Mouse (Mus musculus): ENCODE results near the gene Arhgap8.

Arhgap8 gene

DNA sequence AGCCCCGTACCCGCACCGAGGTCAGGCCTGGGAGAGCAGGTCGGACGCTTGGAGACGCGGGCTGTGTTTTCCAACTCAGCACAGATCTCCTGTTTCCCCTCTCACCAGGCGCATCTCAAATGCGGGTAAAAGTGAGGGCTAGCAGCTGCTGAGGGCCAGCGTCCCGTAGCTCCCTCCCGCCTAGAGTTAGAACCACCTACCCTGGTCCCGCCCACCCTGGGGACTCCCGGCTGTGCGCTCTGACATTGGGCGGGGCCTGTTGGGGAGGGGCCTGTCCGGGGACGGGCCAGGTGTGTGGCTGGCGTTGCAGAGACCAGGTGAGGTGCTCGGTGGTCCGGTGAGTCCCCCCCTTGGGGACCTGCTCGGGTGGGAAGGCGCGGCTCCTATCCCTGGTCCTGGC, at the start of gene Arhgap8:
Gene Arhgap8 (plus strand): TSS at position 262 of the 400 bp plus-strand sequence.
- in situ Hi-C loops (cut with MboI; ENCODE audit: low pct_unique_long_range_greater_than_20kb in 1 of 2, low sequenced_read_pairs in 2 of 2, unreplicated experiment in 1 of 2): no loop called here

DNA sequence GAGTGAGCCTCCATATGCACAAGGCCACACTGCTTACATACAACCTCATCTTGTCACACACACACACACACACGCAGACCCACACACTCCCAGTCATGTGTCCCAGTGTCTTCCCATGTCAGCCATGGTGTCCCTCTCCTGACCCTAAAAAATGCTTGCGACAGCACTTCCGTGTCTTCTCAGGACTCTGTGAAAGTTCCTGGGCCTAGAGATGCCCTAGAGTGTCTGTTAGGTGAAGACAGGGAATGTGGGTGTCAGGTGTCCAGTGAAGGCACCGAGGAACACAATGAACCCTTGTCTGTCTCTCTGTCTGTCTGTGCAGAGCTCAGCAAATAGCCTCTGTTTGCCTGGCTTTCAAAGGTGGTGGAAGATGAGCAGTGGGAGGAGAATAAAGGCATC, 49.2 kb upstream of the Arhgap8 start:
- in situ Hi-C loops (cut with MboI; ENCODE audit: low pct_unique_long_range_greater_than_20kb in 1 of 2, low sequenced_read_pairs in 2 of 2, unreplicated experiment in 1 of 2): no loop called here

DNA sequence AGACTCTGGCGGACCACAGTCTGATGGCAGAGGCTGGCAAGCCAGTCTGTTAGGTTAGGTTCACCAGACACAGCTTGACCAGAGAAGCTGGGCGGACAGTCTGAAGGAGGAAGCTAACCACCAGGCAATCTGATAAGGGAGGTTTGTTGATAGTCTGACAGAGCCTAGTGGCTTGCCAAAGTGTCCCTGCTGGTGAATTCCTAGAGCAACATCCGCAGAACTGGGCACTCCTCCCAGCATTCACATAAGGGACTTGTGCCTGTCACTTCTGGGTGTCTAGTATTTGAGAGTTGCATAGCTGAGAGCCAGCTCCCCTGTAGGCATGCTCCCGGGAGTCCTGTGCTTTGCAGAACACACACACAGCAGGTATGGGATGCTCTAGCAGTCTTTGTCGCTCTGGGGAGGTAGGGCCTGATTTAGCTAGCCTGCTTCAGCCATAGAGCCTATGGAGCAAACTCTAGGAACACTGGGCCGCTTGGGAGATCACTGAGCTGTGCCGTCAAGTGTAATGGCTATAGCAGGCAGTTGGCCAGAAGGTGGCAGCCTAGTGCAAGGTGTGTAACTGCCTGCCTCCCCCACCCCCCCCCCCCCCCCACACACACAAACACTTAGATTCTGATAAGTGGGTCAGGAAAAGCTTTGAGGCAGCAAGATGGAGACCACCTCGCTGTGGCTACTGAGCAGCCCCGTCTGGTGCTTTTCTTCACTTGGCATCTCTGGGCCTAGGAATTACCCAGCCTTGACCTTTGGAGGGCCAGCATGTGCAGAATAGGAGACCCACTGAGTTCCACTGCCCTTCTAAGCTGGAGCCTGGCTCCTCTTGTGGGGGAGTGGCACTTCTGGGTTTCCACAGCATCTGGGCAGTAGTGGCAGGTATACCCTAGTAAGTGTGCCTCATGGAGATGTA, 48.2 kb upstream of the Arhgap8 start:
- in situ Hi-C loops (cut with MboI; ENCODE audit: low pct_unique_long_range_greater_than_20kb in 1 of 2, low sequenced_read_pairs in 2 of 2, unreplicated experiment in 1 of 2): no loop called here

GRCm38 (mm10) chr15:84672308-84672615, 47.6 kb upstream of the Arhgap8 start:
- in situ Hi-C loops (cut with MboI; ENCODE audit: low pct_unique_long_range_greater_than_20kb in 1 of 2, low sequenced_read_pairs in 2 of 2, unreplicated experiment in 1 of 2): no loop called here

- in situ Hi-C loops (cut with MboI; ENCODE audit: low pct_unique_long_range_greater_than_20kb in 1 of 2, low sequenced_read_pairs in 2 of 2, unreplicated experiment in 1 of 2): no loop called here
These were observed 47.2 kb upstream of the Arhgap8 start for GRCm38 (mm10) chr15:84672616-84673015.

DNA sequence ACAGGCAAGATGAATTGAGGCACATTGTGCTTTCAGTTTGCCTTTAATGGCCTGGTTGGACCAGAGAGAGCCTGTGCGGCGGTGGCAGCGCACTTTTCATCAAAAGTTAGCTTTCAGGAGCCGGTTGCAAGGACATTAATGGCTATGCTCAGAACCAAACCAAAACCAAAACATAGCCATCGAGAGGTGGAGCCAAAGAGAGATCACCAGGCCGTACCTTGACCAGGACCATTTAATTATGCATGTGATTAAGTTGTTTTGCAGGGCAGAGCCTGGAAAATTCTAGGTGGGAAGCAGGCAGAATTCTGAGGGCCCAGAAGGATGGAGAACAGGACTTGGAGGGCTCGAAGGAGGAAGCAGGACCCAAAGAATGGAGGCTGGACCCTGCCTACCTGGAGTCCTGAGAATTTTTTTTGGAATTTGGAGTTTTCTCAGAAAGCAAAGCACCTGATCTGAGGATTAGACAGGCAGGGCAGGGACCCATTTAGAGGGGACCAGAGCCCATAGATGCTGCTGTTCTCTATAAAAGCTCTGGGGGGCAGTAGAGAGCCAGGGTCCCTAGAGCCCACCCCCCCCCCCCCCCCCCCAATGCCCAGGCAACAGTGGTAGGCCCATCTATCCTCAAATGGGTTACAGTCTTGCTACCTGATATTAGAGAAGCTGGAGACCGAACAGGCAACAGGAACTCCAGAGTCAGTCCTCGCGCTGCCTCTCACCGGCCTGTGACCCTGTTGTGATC, 45.4 kb upstream of the Arhgap8 start:
- in situ Hi-C loops (cut with MboI; ENCODE audit: low pct_unique_long_range_greater_than_20kb in 1 of 2, low sequenced_read_pairs in 2 of 2, unreplicated experiment in 1 of 2): no loop called here

GRCm38 (mm10) chr15:84675317-84675716, 44.5 kb upstream of the Arhgap8 start:
- in situ Hi-C loops (cut with MboI; ENCODE audit: low pct_unique_long_range_greater_than_20kb in 1 of 2, low sequenced_read_pairs in 2 of 2, unreplicated experiment in 1 of 2): no loop called here

GRCm38 (mm10) chr15:84677943-84678342, 41.9 kb upstream of the Arhgap8 start:
- in situ Hi-C loops (cut with MboI; ENCODE audit: low pct_unique_long_range_greater_than_20kb in 1 of 2, low sequenced_read_pairs in 2 of 2, unreplicated experiment in 1 of 2): no loop called here

GRCm38 (mm10) chr15:84679090-84679489, 40.8 kb upstream of the Arhgap8 start:
- in situ Hi-C loops (cut with MboI; ENCODE audit: low pct_unique_long_range_greater_than_20kb in 1 of 2, low sequenced_read_pairs in 2 of 2, unreplicated experiment in 1 of 2): no loop called here

DNA sequence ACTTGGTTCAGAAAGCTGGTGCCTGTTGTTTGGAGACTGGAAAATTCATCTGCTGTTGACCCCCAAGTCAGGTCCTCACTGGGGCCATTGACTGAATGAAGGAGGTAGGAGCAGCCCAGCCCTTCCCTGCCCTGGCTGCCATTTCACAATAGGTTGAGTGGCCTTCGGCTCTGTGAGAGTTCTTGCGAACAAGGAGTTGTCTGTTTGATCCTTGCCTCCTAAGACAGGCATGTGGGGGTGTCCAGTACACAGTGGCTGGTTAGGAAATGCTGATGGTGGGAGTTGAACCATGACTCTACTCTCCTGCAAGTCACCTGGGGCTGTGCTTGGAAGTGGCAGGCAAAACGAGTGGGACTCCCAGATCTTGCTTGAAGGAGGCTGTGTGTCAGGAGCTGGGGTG, 40.1 kb upstream of the Arhgap8 start:
- in situ Hi-C loops (cut with MboI; ENCODE audit: low pct_unique_long_range_greater_than_20kb in 1 of 2, low sequenced_read_pairs in 2 of 2, unreplicated experiment in 1 of 2): no loop called here

DNA sequence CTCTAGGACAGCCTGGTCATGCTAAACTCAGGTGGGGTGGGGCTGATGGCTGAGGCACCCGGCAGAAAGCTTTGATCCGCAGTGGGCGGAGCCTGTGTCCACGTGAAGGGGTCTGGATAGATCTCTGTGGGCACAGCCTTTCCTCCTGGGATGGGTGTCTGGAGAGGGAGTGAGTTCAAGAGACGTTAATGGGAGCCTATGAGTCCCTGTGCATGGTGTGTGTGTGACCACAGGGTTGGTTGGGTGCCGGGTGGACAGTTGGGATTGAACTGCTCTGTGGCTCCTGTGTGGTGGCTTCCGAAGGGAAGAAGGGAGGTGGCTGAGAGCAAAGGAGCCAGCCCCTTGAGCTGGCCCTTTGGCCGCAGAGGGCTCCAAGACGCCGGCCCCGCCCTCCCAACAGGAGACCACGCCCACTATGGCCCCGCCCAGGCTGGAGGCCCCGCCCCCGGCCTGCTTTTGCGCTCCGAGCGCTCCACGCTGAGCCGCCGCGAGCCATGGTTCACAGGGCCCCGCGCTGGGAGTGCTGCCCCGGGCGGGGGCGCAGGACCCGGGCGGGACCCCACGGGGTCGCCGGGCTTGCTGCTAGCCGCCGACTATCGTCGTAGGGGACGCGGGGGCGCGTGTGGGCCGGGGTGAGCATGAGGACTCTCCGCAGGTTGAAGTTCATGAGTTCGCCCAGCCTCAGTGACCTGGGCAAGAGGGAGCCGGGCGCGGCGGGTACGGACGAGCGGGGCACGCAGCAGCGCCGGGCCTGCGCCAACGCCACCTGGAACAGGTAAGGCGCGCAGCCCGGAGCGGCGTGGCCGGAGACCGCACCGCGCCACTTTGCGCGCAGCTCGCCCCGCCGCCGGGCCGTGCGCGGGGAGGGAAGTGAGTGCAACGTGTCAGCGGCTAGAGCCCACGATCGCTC, 39.1 kb upstream of the Arhgap8 start:
- in situ Hi-C loops (cut with MboI; ENCODE audit: low pct_unique_long_range_greater_than_20kb in 1 of 2, low sequenced_read_pairs in 2 of 2, unreplicated experiment in 1 of 2): no loop called here

DNA sequence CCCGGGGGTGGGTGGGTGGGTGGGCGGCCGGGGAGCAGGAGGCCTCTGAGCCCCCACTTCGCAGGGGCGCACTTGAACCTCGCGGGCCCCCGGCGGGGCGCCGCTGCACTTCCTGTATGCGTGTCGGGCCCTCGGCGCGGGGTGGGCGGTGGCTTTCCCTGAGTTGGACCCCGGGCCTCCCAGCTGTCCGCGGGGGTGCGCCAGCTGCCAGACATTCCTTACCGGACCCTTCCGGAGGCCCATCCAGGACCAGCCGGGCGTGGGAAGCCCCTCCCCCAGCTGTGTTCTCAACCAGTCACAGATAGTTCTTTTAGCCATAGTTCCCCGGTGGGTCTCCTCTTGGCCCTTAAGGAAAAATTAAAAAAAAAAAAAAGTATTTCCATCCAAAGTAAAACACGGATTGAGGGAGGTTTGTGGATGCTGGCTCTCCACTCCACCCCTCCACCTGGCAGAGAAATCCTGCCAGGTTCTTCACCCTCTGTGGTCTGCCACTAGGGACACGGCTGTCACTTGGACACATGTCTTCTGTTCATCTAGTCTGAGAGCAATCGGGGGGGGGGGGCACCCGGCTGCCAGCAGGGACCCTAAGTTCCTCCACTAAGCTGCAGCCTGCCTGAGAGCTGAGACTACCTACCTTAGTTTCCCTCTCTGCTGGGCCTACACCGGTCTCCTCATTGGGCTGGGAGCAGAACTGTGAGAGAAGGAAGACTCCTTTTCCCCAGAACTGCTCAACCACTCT, 38.2 kb upstream of the Arhgap8 start:
- in situ Hi-C loops (cut with MboI; ENCODE audit: low pct_unique_long_range_greater_than_20kb in 1 of 2, low sequenced_read_pairs in 2 of 2, unreplicated experiment in 1 of 2): no loop called here

DNA sequence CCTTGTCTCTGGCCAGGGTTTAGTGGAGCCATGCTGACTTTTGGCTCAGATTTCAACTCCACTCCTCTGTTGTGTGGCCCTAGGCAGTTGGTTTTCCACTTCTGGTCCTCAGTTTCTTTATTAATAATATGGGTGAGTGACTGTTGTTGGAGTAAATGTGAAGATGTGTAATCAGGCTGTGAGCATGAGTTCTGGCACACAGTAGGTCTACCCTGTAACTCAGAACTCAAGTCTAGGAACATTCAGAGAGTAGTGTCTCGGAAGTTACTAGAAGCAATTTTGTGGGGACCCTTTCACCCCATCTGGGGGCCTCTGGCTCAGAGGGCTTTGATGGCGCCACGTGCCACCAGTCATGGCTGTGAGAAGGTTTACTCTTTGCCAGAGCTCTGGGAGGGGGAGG, 37.6 kb upstream of the Arhgap8 start:
- in situ Hi-C loops (cut with MboI; ENCODE audit: low pct_unique_long_range_greater_than_20kb in 1 of 2, low sequenced_read_pairs in 2 of 2, unreplicated experiment in 1 of 2): no loop called here

GRCm38 (mm10) chr15:84682821-84683220, 37.0 kb upstream of the Arhgap8 start:
- in situ Hi-C loops (cut with MboI; ENCODE audit: low pct_unique_long_range_greater_than_20kb in 1 of 2, low sequenced_read_pairs in 2 of 2, unreplicated experiment in 1 of 2): no loop called here

- in situ Hi-C loops (cut with MboI; ENCODE audit: low pct_unique_long_range_greater_than_20kb in 1 of 2, low sequenced_read_pairs in 2 of 2, unreplicated experiment in 1 of 2): no loop called here
These were observed 35.3 kb upstream of the Arhgap8 start for GRCm38 (mm10) chr15:84684520-84684919.

- in situ Hi-C loops (cut with MboI; ENCODE audit: low pct_unique_long_range_greater_than_20kb in 1 of 2, low sequenced_read_pairs in 2 of 2, unreplicated experiment in 1 of 2): no loop called here
These were observed 34.4 kb upstream of the Arhgap8 start for GRCm38 (mm10) chr15:84685417-84685816.

DNA sequence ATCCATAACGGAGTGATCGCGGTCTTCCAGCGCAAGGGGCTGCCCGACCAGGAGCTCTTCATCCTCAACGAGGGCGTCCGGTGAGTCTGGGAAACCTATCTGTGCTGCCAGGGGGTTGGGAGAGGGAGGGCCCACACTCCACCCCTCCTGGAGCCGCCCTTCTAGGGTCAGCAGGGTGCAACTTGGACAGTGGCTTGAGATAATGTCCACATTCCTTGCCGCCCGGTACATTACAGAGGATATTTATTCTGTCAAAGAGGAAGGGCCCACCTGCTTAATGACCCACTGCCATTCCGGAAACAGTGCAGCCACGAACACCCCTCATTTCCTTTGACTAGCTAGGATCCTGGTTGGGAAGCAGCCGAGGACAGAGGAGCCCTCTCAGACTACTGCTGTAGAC, 31.9 kb upstream of the Arhgap8 start:
- in situ Hi-C loops (cut with MboI; ENCODE audit: low pct_unique_long_range_greater_than_20kb in 1 of 2, low sequenced_read_pairs in 2 of 2, unreplicated experiment in 1 of 2): no loop called here

DNA sequence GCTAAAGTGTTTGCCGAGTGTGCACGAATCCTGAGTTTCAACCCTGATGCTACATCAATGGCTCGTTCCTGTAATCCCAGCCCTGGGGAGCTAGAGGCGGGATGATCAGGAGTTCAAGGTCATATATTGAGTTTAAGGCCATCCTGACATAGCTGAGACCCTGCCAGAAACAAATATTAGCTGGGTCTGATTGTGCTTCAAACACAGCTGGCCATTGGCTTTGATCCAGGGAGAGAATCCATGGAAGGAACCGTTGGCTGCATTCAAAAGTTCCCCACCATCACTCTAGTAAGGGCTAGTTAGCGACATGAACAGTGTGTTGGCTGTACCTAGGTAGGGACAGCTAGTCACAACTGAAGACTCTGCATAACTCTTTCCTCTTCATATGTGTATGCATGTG, 30.5 kb upstream of the Arhgap8 start:
- in situ Hi-C loops (cut with MboI; ENCODE audit: low pct_unique_long_range_greater_than_20kb in 1 of 2, low sequenced_read_pairs in 2 of 2, unreplicated experiment in 1 of 2): no loop called here

Data from mouse embryonic stem cell (cell line).